Mouse (Mus musculus): ENCODE results near the gene Apobec3. TPM values are rescaled to one million over a fixed set of nuclear protein-coding genes. Genes with fewer than 3 reads are reported as not detected.
"Not testable (repeated sequence)": the region's sequence is repeated elsewhere in the genome, so short reads cannot be mapped to it uniquely, and the experiment has no call there.

Gene Apobec3
- polyA plus RNA-seq, 1 experiment from 2014 or later: 25.3 TPM

DNA sequence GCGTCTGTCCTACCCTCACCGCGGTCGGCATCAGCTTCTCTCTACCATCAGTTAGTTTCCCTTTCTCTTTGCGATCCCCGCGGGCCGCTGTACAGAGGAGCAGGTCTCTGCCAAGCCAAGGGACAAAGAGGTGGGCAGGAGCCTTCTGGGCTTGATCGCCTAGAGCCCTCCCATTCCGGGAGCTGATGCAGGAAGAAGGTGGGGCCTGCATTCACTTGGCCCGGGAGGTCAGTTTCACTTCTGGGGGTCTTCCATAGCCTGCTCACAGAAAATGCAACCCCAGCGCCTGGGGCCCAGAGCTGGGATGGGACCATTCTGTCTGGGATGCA, 718 bp downstream of the Apobec3 start:
- Histone ChIP-seq H3K27me3 (ENCODE audit: control insufficient read depth, insufficient read depth, low read length) (no peaks in the 10 kb centered on the region; the same call in none of the 2 replicates), H3K27ac (ENCODE audit: low read depth, low read length) (peak overlapping the region; percentile 67; the same call in 1 of the 2 replicates), H3K36me3 (ENCODE audit: control insufficient read depth, insufficient read depth, low read length) (no peaks in the 10 kb centered on the region), H3K4me1 (ENCODE audit: control insufficient read depth, insufficient read depth, low read length) (no peaks in the 10 kb centered on the region), H3K4me2 (replicated peaks; ENCODE audit: low read depth, low read length) (peak overlapping the region; percentile 60), H3K9me3 (ENCODE audit: control insufficient read depth, low read length) (no peaks in the 10 kb centered on the region), H3K4me3 (ENCODE audit: low read length) (peak overlapping the region; percentile 45), H3K9ac (ENCODE audit: low read depth, low read length) (peak overlapping the region; percentile 60)
- 1% methylated on average over 12 of the region's 12 CpGs for WGBS
- ATAC-seq (ENCODE audit: low FRiP score, low TSS enrichment): peak; percentile 72; the same call in 1 of the 2 replicates

DNA sequence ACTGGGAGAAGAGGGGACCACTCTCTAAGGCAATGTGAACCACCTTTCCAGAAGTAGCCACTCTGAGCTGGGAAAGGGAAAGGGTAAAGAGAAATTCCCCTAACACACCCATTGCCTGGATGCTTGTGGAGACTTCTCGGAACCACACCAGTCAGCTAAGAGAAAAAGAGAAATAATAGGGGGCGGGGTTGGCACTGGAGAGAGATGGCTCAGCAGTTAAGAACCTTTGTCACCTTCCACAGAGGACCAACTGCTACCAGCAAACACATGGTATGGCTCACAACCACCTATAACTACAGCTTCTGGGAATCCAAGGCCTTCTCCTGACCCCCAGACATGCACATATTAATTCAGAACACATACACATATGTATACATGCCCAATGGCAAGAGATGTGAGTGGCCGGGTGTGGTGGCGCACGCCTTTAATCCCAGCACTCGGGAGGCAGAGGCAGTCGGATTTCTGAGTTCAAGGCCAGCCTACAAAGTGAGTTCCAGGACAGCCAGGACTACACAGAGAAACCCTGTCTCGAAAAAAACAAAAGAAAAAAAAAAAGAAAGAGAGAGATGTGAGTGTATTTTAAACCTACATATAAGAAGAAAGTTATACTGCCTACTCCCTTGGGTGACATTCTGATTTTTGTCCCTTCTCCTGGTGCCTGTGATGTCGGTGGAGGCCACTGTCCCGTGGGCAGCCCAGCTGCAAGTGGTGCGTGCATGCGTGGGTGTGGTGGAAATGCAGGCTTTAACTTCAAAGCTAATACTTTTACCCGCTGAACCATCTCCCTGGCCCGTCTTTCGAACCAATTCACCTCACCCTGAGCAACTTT, 1.8 kb downstream of the Apobec3 start:
- no peak overlapping the region for H3K9ac ChIP-seq (ENCODE audit: low read depth, low read length)
- peak overlapping the region; percentile 45 for H3K4me3 ChIP-seq (ENCODE audit: low read length)
- ATAC-seq (ENCODE audit: low FRiP score, low TSS enrichment): no peak
- 74% methylated on average over 14 of the region's 15 CpGs for WGBS
- no peak overlapping the region for H3K27ac ChIP-seq (ENCODE audit: low read depth, low read length)
- H3K4me2 ChIP-seq (replicated peaks; ENCODE audit: low read depth, low read length): peak overlapping the region; percentile 60
- no peaks in the 10 kb centered on the region for H3K4me1 ChIP-seq (ENCODE audit: control insufficient read depth, insufficient read depth, low read length)
- H3K27me3 ChIP-seq (ENCODE audit: control insufficient read depth, insufficient read depth, low read length): no peaks in the 10 kb centered on the region; the same call in none of the 2 replicates
- H3K9me3 ChIP-seq (ENCODE audit: control insufficient read depth, low read length): no peaks in the 10 kb centered on the region
- no peaks in the 10 kb centered on the region; the same call in 1 of the 2 replicates for H3K36me3 ChIP-seq (ENCODE audit: control insufficient read depth, insufficient read depth, low read length)

DNA sequence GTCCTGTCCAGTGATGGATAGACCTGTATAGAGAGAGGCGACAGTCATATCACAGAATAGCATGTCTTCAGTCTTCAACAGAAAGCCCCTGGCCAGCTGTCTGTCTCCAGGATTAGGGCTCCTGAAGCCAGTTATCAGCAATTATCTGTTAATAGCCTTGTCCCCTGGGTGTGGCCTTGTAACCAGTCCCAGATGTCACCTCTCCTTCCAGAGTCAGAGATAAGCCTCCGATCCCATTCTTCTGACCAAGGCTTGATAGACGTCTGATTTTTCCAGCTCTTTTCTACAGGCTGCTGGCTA, 2.3 kb downstream of the Apobec3 start:
- no peak for ATAC-seq (ENCODE audit: low FRiP score, low TSS enrichment)
- Histone ChIP-seq H3K27me3 (ENCODE audit: control insufficient read depth, insufficient read depth, low read length) (no peaks in the 10 kb centered on the region; the same call in none of the 2 replicates), H3K4me1 (ENCODE audit: control insufficient read depth, insufficient read depth, low read length) (no peaks in the 10 kb centered on the region), H3K36me3 (ENCODE audit: control insufficient read depth, insufficient read depth, low read length) (no peaks in the 10 kb centered on the region; the same call in 1 of the 2 replicates), H3K4me3 (ENCODE audit: low read length) (no peak overlapping the region), H3K4me2 (replicated peaks; ENCODE audit: low read depth, low read length) (0 out of 2 replicates have a peak overlapping the region, but pooled peaks have one; percentile 60), H3K9me3 (ENCODE audit: control insufficient read depth, low read length) (no peaks in the 10 kb centered on the region), H3K27ac (ENCODE audit: low read depth, low read length) (no peak overlapping the region), H3K9ac (ENCODE audit: low read depth, low read length) (no peak overlapping the region)
- WGBS: 64% methylated on average over 3 of the region's 3 CpGs

DNA sequence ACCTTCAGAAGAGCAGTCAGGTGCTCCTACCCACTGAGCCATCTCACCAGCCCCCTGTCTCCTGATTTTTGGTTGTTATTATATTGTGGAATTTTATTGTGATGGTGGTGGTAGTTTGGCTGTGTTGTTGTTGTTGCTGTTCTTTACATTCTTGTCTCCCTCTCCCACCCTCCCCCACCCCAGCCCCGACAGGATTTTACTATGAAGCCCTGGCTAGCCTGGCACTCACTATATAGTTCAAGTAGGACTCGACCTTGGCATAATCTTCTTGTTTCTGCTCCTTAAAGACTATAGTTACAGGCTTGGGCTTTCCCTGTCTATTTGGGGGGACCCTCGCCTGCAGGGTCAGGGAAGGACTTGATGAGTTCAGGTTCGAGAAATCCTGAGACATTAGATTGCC, 2.9 kb downstream of the Apobec3 start:
- Histone ChIP-seq H3K27me3 (ENCODE audit: control insufficient read depth, insufficient read depth, low read length) (no peaks in the 10 kb centered on the region; the same call in none of the 2 replicates), H3K9me3 (ENCODE audit: control insufficient read depth, low read length) (no peaks in the 10 kb centered on the region), H3K4me3 (ENCODE audit: low read length) (no peak overlapping the region), H3K36me3 (ENCODE audit: control insufficient read depth, insufficient read depth, low read length) (peaks cover 2% of the 10 kb centered on the region; the same call in 1 of the 2 replicates), H3K9ac (ENCODE audit: low read depth, low read length) (no peak overlapping the region), H3K4me2 (replicated peaks; ENCODE audit: low read depth, low read length) (no peak overlapping the region), H3K27ac (ENCODE audit: low read depth, low read length) (no peak overlapping the region), H3K4me1 (ENCODE audit: control insufficient read depth, insufficient read depth, low read length) (no peaks in the 10 kb centered on the region)
- WGBS: 80% methylated on average over 4 of the region's 4 CpGs
- ATAC-seq (ENCODE audit: low FRiP score, low TSS enrichment): no peak

DNA sequence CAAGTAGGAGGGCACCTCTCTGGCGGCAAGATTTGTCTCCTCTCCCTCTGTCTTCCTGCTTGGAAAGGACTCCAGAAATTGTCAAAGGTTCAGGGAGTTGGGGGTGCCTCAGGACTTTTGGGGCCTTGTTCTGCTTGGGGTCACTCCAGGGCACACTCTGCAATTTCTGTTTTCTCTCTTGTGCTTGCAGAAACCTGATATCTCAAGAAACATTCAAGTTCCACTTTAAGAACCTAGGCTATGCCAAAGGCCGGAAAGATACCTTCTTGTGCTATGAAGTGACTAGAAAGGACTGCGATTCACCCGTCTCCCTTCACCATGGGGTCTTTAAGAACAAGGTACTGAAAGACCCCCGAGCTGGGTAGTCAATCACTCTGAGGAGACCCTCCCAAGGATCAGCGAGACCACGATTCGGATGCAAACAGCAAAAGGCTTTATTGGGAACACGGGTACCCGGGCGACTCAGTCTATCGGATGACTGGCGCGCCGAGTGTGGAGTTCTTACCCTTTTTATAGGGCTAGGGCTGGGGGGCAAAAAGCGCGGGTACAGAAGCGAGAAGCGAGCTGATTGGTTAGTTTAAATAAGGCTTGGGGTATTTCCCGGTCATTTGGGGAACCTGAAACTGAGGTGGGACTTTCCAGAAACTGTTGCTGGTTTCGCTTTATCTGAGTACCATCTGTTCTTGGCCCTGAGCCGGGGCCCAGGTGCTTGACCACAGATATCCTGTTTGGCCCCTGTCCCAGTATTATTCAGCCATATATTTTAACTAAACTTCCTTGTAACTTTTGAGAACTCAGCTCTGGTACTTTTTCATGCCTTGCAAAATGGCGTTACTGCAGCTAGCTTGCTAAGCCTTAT, 4.0 kb downstream of the Apobec3 start:
- H3K27me3 ChIP-seq (ENCODE audit: control insufficient read depth, insufficient read depth, low read length); ATAC-seq (ENCODE audit: low FRiP score, low TSS enrichment); H3K27ac ChIP-seq (ENCODE audit: low read depth, low read length); H3K4me2 ChIP-seq (replicated peaks; ENCODE audit: low read depth, low read length); H3K9ac ChIP-seq (ENCODE audit: low read depth, low read length); H3K4me1 ChIP-seq (ENCODE audit: control insufficient read depth, insufficient read depth, low read length); H3K9me3 ChIP-seq (ENCODE audit: control insufficient read depth, low read length); H3K4me3 ChIP-seq (ENCODE audit: low read length); H3K36me3 ChIP-seq (ENCODE audit: control insufficient read depth, insufficient read depth, low read length): not testable (repeated sequence)
- WGBS: 87% methylated on average over 10 of the region's 23 CpGs

DNA sequence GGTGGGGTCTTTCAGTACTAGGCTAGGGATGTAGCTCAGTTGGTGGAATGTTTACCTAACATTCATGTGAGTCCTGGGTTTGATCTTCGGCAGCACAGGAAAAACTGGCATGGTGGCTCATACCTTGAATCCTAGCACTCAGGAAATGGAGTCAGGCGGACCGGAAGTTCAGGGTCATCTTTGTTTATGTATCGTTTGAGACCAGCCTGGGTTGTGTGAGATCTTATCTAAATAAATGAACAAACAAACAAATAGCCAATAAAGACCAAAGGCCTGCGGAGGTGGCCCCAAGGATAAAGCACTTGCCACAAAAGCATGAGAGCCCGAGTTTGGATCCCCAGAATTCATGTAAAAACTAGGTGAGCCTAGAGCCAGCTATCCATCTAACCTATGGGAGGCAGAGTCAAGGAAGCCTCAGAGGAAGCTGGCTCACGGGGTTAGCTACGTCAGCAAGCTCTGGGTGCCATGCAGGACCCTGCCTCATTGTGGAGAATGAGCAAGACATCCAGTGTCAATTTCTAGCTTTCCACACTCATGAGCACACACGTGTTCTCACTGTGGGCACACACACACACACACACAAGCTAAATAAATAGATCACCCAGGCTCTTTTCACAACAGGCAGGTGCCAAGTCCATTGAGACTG, 4.7 kb downstream of the Apobec3 start:
- H3K4me1 ChIP-seq (ENCODE audit: control insufficient read depth, insufficient read depth, low read length): no peaks in the 10 kb centered on the region
- WGBS: 77% methylated on average over 9 of the region's 9 CpGs
- H3K27me3 ChIP-seq (ENCODE audit: control insufficient read depth, insufficient read depth, low read length): no peaks in the 10 kb centered on the region; the same call in none of the 2 replicates
- no peak overlapping the region for H3K4me3 ChIP-seq (ENCODE audit: low read length)
- no peaks in the 10 kb centered on the region for H3K9me3 ChIP-seq (ENCODE audit: control insufficient read depth, low read length)
- H3K4me2 ChIP-seq (replicated peaks; ENCODE audit: low read depth, low read length): no peak overlapping the region
- ATAC-seq (ENCODE audit: low FRiP score, low TSS enrichment): no peak
- H3K36me3 ChIP-seq (ENCODE audit: control insufficient read depth, insufficient read depth, low read length): peaks cover 2% of the 10 kb centered on the region; the same call in 1 of the 2 replicates
- H3K9ac ChIP-seq (ENCODE audit: low read depth, low read length): no peak overlapping the region
- H3K27ac ChIP-seq (ENCODE audit: low read depth, low read length): no peak overlapping the region

DNA sequence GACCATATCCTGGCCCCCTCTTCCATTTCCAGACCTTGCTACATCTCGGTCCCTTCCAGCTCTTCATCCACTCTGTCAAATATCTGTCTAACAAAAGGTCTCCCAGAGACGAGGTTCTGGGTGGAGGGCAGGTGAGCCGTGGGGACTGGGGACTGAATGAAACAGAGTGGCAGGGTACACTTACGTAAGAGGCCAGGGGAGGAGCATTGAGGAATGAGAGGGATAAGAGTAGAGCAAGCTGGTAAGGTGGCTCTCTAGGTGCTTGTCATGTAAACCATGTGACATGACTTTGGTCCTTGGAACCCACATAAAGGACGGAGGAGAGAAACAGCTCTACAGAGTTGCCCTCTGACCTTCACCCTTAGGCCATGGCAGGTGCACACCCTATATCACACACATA, 7.5 kb downstream of the Apobec3 start:
- no peaks in the 10 kb centered on the region for H3K27me3 ChIP-seq (ENCODE audit: control insufficient read depth, insufficient read depth, low read length)
- H3K4me3 ChIP-seq (ENCODE audit: low read length): no peak overlapping the region
- H3K27ac ChIP-seq (ENCODE audit: low read depth, low read length): no peak overlapping the region
- peaks cover 2% of the 10 kb centered on the region; the same call in 1 of the 2 replicates for H3K36me3 ChIP-seq (ENCODE audit: control insufficient read depth, insufficient read depth, low read length)
- H3K4me2 ChIP-seq (replicated peaks; ENCODE audit: low read depth, low read length): no peak overlapping the region
- WGBS: 89% methylated on average over 5 of the region's 5 CpGs
- H3K9me3 ChIP-seq (ENCODE audit: control insufficient read depth, low read length): no peaks in the 10 kb centered on the region
- no peak overlapping the region for H3K9ac ChIP-seq (ENCODE audit: low read depth, low read length)
- no peak for ATAC-seq (ENCODE audit: low FRiP score, low TSS enrichment)
- no peaks in the 10 kb centered on the region for H3K4me1 ChIP-seq (ENCODE audit: control insufficient read depth, insufficient read depth, low read length)

DNA sequence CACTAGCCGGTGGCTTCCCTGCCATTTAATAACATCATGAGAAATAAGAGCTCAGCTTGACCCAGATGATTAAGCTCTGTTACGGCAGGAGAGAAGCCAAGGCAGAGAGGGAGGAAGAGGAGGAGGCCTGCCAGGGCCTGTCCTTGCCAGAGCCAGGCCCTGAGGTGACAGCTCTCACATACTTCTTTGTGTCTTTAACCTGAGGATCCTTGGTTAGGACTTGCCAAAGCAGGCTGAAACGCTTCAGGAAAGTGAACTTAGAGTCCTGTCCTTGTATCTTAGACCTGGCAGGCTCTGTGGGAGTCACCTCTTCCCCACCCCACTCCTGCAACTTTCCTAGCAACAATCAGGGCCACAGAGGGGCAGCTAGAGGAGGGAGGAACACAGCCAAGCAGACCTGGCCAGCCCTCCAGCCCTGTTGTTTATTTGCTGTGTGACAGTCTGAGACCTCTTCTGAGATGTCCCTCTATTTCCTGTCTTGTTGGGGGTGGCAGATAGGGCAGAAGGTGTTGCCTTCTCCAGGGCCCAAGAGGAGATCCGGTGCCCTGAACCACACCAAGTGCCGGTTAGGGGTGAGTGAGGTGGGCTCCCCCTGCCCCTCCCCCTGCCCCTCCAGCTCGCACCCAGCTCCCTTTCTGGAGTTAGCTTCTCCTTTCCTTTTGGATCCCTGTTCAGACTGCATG, 8.5 kb downstream of the Apobec3 start:
- 73% methylated on average over 6 of the region's 6 CpGs for WGBS
- H3K27ac ChIP-seq (ENCODE audit: low read depth, low read length): no peak overlapping the region
- no peak for ATAC-seq (ENCODE audit: low FRiP score, low TSS enrichment)

More for the DNA sequence above, 8.5 kb downstream of the Apobec3 start:
- no peak overlapping the region for H3K4me3 ChIP-seq (ENCODE audit: low read length)
- no peak overlapping the region for H3K9ac ChIP-seq (ENCODE audit: low read depth, low read length)
- H3K36me3 ChIP-seq (ENCODE audit: control insufficient read depth, insufficient read depth, low read length): peaks cover 2% of the 10 kb centered on the region; the same call in 1 of the 2 replicates
- no peaks in the 10 kb centered on the region for H3K4me1 ChIP-seq (ENCODE audit: control insufficient read depth, insufficient read depth, low read length)
- H3K4me2 ChIP-seq (replicated peaks; ENCODE audit: low read depth, low read length): no peak overlapping the region
- H3K9me3 ChIP-seq (ENCODE audit: control insufficient read depth, low read length): no peaks in the 10 kb centered on the region
- H3K27me3 ChIP-seq (ENCODE audit: control insufficient read depth, insufficient read depth, low read length): no peaks in the 10 kb centered on the region
